Mouse (Mus musculus) brain, embryonic 14.5 days (tissue): Measurements from ENCODE around the gene Rnaset2b.
"Not testable (repeated sequence)": the region's sequence is repeated elsewhere in the genome, so short reads cannot be mapped to it uniquely, and the experiment has no call there.

Experiments
- CTCF ChIP-seq: fragments of 200-500 bp; IDR thresholded peaks from 2 replicates; pipeline ENCODE4 v1.5.1; 2012; ENCODE audit warnings: inconsistent platforms, mild to moderate bottlenecking, moderate library complexity, borderline replicate concordance; ENCODE audit not compliant: insufficient read depth, insufficient read length; ENCODE audit errors: extremely low read depth
- POLR2A ChIP-seq: fragments of 200-500 bp; IDR thresholded peaks from 2 replicates; pipeline ENCODE4 v1.6.1; 2012; ENCODE audit warnings: mild to moderate bottlenecking, inconsistent platforms, borderline replicate concordance; ENCODE audit not compliant: poor library complexity, insufficient read depth, insufficient read length, severe bottlenecking; ENCODE audit errors: extremely low read depth

- TF ChIP-seq CTCF, POLR2A: not testable (repeated sequence)
Observed at GRCm38 (mm10) chr17:6961181-6962000, 9.0 kb upstream of the Rnaset2b start.
